Comparison of ENCODE assay signal across 23 mouse cellular contexts in the genomic region with DNA sequence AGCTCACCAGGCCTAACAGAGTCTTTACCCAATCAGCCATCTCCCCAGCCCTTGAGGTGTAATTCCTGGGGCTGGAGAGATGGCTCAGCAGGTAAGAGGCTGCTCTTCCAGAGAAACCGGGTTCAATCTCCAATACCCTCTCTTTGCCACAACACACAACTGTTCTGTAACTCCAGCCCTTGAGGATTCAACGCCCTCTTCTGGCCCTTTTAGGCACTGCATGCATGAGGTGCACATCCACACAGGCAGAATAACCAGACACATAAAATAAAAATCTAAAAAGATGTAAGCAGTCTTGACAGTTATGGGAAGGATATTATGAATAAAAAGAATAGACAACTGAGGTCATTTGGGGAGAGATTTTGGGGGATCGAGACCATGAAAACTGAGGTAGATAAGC. TPM values are rescaled to one million over a fixed set of nuclear protein-coding genes. Genes with fewer than 3 reads are reported as not detected.
DNase-seq lines count a peak whose midpoint lies in the region; ATAC-seq and TF ChIP-seq lines count a peak whose summit lies in the region.
"Had no signal": no experiment of that assay in that cellular context is flagged by ENCODE, and none has a peak within 500 bp of the region (broad histone marks: within the 10 kb centered on the region; RNA-seq: fewer than 3 reads in every experiment).

No protein-coding gene starts in this region.

- WGBS in heart, adult 2 months: 92% methylated on average over 3 of the region's 3 CpGs
- WGBS in midbrain, postnatal 0 days: 83% methylated on average over 3 of the region's 3 CpGs
- 78% methylated on average over 3 of the region's 3 CpGs for WGBS in midbrain, embryonic 11.5 days
- 85% methylated on average over 3 of the region's 3 CpGs for WGBS in stomach, postnatal 0 days

- H3K27ac ChIP-seq in heart, adult 2 months: no peak overlapping the region
- H3K27ac ChIP-seq in layer of hippocampus, adult 2 months: no peak overlapping the region
- H3K27ac ChIP-seq in midbrain, postnatal 0 days (ENCODE audit: low read depth, low read length): no peak overlapping the region
- H3K27ac ChIP-seq in midbrain, embryonic 11.5 days (ENCODE audit: low read depth, low read length): no peak overlapping the region
- H3K27ac ChIP-seq in stomach, postnatal 0 days (replicated peaks): no peak overlapping the region
- H3K27ac ChIP-seq: embryonic facial prominence, embryonic 12.5 days; forebrain, embryonic 13.5 days; limb, embryonic 15.5 days had no signal

- ATAC-seq in midbrain, postnatal 0 days (ENCODE audit: low FRiP score): no peak
- ATAC-seq in midbrain, embryonic 11.5 days (ENCODE audit: low FRiP score): no peak
- no peak for ATAC-seq in stomach, postnatal 0 days (ENCODE audit: low FRiP score, low TSS enrichment)
- ATAC-seq: forebrain, embryonic 13.5 days; Patski had no signal

- H3K4me3 ChIP-seq in heart, adult 2 months: no peak overlapping the region
- no peak overlapping the region for H3K4me3 ChIP-seq in layer of hippocampus, adult 2 months
- no peak overlapping the region for H3K4me3 ChIP-seq in midbrain, postnatal 0 days (ENCODE audit: low read depth, low read length)
- no peak overlapping the region for H3K4me3 ChIP-seq in midbrain, embryonic 11.5 days (ENCODE audit: low read depth, low read length)
- no peak overlapping the region for H3K4me3 ChIP-seq in stomach, postnatal 0 days (ENCODE audit: low read depth, low read length)
- H3K4me3 ChIP-seq: embryonic facial prominence, embryonic 12.5 days; erythroblast, embryonic 14.5 days; forebrain, embryonic 13.5 days; limb, embryonic 15.5 days; myocyte had no signal

- H3K79me2 ChIP-seq in heart, adult 2 months (replicated peaks; ENCODE audit: control insufficient read depth, insufficient read depth, low read length): no peaks in the 10 kb centered on the region

- H3K9me3 ChIP-seq in midbrain, postnatal 0 days (ENCODE audit: low read length): no peaks in the 10 kb centered on the region
- H3K9me3 ChIP-seq in midbrain, embryonic 11.5 days (ENCODE audit: control insufficient read depth, low read length): no peaks in the 10 kb centered on the region
- no peaks in the 10 kb centered on the region for H3K9me3 ChIP-seq in stomach, postnatal 0 days (ENCODE audit: control insufficient read depth, low read length)
- H3K9me3 ChIP-seq: embryonic facial prominence, embryonic 12.5 days; limb, embryonic 15.5 days had no signal

- TF ChIP-seq EP300 in heart, adult 2 months (IDR thresholded peaks at IDR 0.05; ENCODE audit: insufficient read depth, low read depth, low read length): no peak
- no peak for TF ChIP-seq EP300 in stomach, postnatal 0 days (optimal IDR thresholded peaks at IDR 0.05)

- no peaks in the 10 kb centered on the region for H3K36me3 ChIP-seq in heart, adult 2 months (ENCODE audit: control insufficient read depth, insufficient read depth, low read length)
- no peaks in the 10 kb centered on the region for H3K36me3 ChIP-seq in midbrain, postnatal 0 days (ENCODE audit: insufficient read depth, low read length)
- no peaks in the 10 kb centered on the region for H3K36me3 ChIP-seq in midbrain, embryonic 11.5 days (ENCODE audit: control insufficient read depth, insufficient read depth, low read length)
- no peaks in the 10 kb centered on the region for H3K36me3 ChIP-seq in stomach, postnatal 0 days (ENCODE audit: control insufficient read depth, insufficient read depth, low read length)
- H3K36me3 ChIP-seq: embryonic facial prominence, embryonic 12.5 days; limb, embryonic 15.5 days had no signal

- intact Hi-C loops in heart, adult 2 months (cut with DNase I): loop anchor here (2.0 kb wide), 1 partner anchor 31 kb away; no protein-coding TSS in a partner anchor
- intact Hi-C loops in heart, postnatal 10 days (cut with DNase I): no loop called here

- TF ChIP-seq POLR2A in heart, adult 2 months (IDR thresholded peaks at IDR 0.05; ENCODE audit: insufficient read depth, low read depth, low read length): no peak

- no peak overlapping the region for H3K4me2 ChIP-seq in midbrain, postnatal 0 days (ENCODE audit: low read depth, low read length, poor library complexity, severe bottlenecking)
- no peak overlapping the region for H3K4me2 ChIP-seq in midbrain, embryonic 11.5 days
- no peak overlapping the region for H3K4me2 ChIP-seq in stomach, postnatal 0 days (replicated peaks; ENCODE audit: low read depth)
- H3K4me2 ChIP-seq: embryonic facial prominence, embryonic 12.5 days; forebrain, embryonic 13.5 days; limb, embryonic 15.5 days had no signal

- no peak for DNase-seq in heart, adult 2 months
- DNase-seq in heart, postnatal 10 days: no peak
- DNase-seq in layer of hippocampus, adult 2 months (ENCODE audit: low spot score in 2 of 2): no peak
- DNase-seq in layer of hippocampus, postnatal 25 days (ENCODE audit: extremely low spot score in 1 of 2, low spot score in 1 of 2): no peak
- no peak for DNase-seq in midbrain, postnatal 0 days (ENCODE audit: low spot score)
- no peak for DNase-seq in midbrain, embryonic 11.5 days (ENCODE audit: low spot score, missing footprints)
- no peak for DNase-seq in stomach, postnatal 0 days (ENCODE audit: low spot score)
- no peak for DNase-seq in kidney, postnatal 10 days
- DNase-seq: adrenal gland, postnatal 14 days; cerebellum, adult 11 months; cerebellum, postnatal 10 days; gastrocnemius, postnatal 36 days; kidney, adult 9 months; kidney, postnatal 4 days; midbrain, embryonic 14.5 days; thymus, postnatal 14 days had no signal

- TF ChIP-seq CTCF in heart, adult 2 months (IDR thresholded peaks at IDR 0.05): peak; percentile 42
- TF ChIP-seq CTCF in layer of hippocampus, adult 2 months (conservative IDR thresholded peaks at IDR 0.05): peak; percentile 50
- TF ChIP-seq CTCF in midbrain, postnatal 0 days (IDR thresholded peaks at IDR 0.05): peak; percentile 38
- peak; percentile 56 for TF ChIP-seq CTCF in stomach, postnatal 0 days (IDR thresholded peaks at IDR 0.05; ENCODE audit: low read depth)

- no peak overlapping the region for H3K9ac ChIP-seq in heart, adult 2 months (ENCODE audit: low read depth, low read length)
- H3K9ac ChIP-seq in midbrain, postnatal 0 days (replicated peaks; ENCODE audit: low read length, poor library complexity, severe bottlenecking): no peak overlapping the region
- no peak overlapping the region for H3K9ac ChIP-seq in midbrain, embryonic 11.5 days (ENCODE audit: low read length)
- H3K9ac ChIP-seq in stomach, postnatal 0 days (ENCODE audit: low read length): no peak overlapping the region
- H3K9ac ChIP-seq: embryonic facial prominence, embryonic 12.5 days; forebrain, embryonic 13.5 days; limb, embryonic 15.5 days had no signal

- peaks cover 13% of the 10 kb centered on the region for H3K4me1 ChIP-seq in heart, adult 2 months (ENCODE audit: control insufficient read depth, insufficient read depth, low read length)
- peaks cover 9% of the 10 kb centered on the region; the same call in 1 of the 2 replicates for H3K4me1 ChIP-seq in midbrain, postnatal 0 days (ENCODE audit: insufficient read depth, low read length)
- H3K4me1 ChIP-seq in midbrain, embryonic 11.5 days (ENCODE audit: control insufficient read depth, insufficient read depth, low read length): peaks cover 4% of the 10 kb centered on the region; the same call in 1 of the 2 replicates
- 0 out of 2 replicates have a peak, but pooled peaks cover 4% of the 10 kb centered on the region for H3K4me1 ChIP-seq in stomach, postnatal 0 days (replicated peaks; ENCODE audit: control insufficient read depth, insufficient read depth)

- no peaks in the 10 kb centered on the region for H3K27me3 ChIP-seq in heart, adult 2 months (ENCODE audit: control insufficient read depth, insufficient read depth, low read length)
- H3K27me3 ChIP-seq in midbrain, postnatal 0 days (ENCODE audit: insufficient read depth, low read length): no peaks in the 10 kb centered on the region
- no peaks in the 10 kb centered on the region for H3K27me3 ChIP-seq in midbrain, embryonic 11.5 days (ENCODE audit: control insufficient read depth, insufficient read depth, low read length)
- no peaks in the 10 kb centered on the region for H3K27me3 ChIP-seq in stomach, postnatal 0 days (ENCODE audit: control insufficient read depth, insufficient read depth, low read length)
- H3K27me3 ChIP-seq: embryonic facial prominence, embryonic 12.5 days; forebrain, embryonic 13.5 days; limb, embryonic 15.5 days; Patski had no signal

RNA-seq across cellular contexts. Expression of gene Mical2, which starts 9.8 kb away (rescaled TPM):
- total RNA-seq in heart, adult 2 months (2021): 10 to 100 TPM; 87.7 to 89.1 TPM
- polyA plus RNA-seq in heart, adult 2 months (2012; rRNA removed): 44.8 and 53.7 TPM in 2 replicates
- 100 to 1,000 TPM; 177 to 185 TPM for total RNA-seq in heart, postnatal 10 days (2021)
- total RNA-seq in layer of hippocampus, adult 2 months (2021): 100 to 1,000 TPM; 667 to 694 TPM
- total RNA-seq in layer of hippocampus, postnatal 25 days (2021): 100 to 1,000 TPM; 645 to 717 TPM
- 11.0 and 12.5 TPM in 2 replicates for total RNA-seq in midbrain, postnatal 0 days (2014; rRNA removed)
- 5.8 and 6.2 TPM in 2 replicates for polyA plus RNA-seq in midbrain, postnatal 0 days (2015; fragmentation: Nextera tagmentation; extraction: Ambion mirVana)
- 1.2 and 1.5 TPM in 2 replicates for polyA plus RNA-seq in midbrain, embryonic 11.5 days (2014; fragmentation: Nextera tagmentation; extraction: Ambion mirVana)
- 8.4 and 8.8 TPM in 2 replicates for polyA plus RNA-seq in stomach, postnatal 0 days (2015; fragmentation: Nextera tagmentation; extraction: Ambion mirVana)
- polyA plus RNA-seq: erythroblast, embryonic 14.5 days had no signal

RNA-seq across cellular contexts. Expression of gene Dkk3, which starts 57.0 kb away (rescaled TPM):
- total RNA-seq in heart, adult 2 months (2021): 10 to 100 TPM; 45.1 to 45.7 TPM
- polyA plus RNA-seq in heart, adult 2 months (2012; rRNA removed): 48.3 and 52.1 TPM in 2 replicates
- 10 to 100 TPM; 44.1 to 77.0 TPM for total RNA-seq in heart, postnatal 10 days (2021)
- total RNA-seq in layer of hippocampus, adult 2 months (2021): 100 to 1,000 TPM; 253 to 270 TPM
- 100 to 1,000 TPM; 218 to 244 TPM for total RNA-seq in layer of hippocampus, postnatal 25 days (2021)
- total RNA-seq in midbrain, postnatal 0 days (2014; rRNA removed): 30.9 and 31.8 TPM in 2 replicates
- polyA plus RNA-seq in midbrain, postnatal 0 days (2015; fragmentation: Nextera tagmentation; extraction: Ambion mirVana): 36.7 and 38.8 TPM in 2 replicates
- polyA plus RNA-seq in midbrain, embryonic 11.5 days (2014; fragmentation: Nextera tagmentation; extraction: Ambion mirVana): 13.9 and 14.0 TPM in 2 replicates
- polyA plus RNA-seq in stomach, postnatal 0 days (2015; fragmentation: Nextera tagmentation; extraction: Ambion mirVana): 39.1 and 40.0 TPM in 2 replicates
- total RNA-seq: hematopoietic stem cell, adult 5-6 weeks had no signal
- polyA plus RNA-seq: erythroblast, embryonic 14.5 days had no signal
